Mouse (Mus musculus) stomach, embryonic 14.5 days (tissue): ENCODE data around the gene Dctpp1. TPM values are rescaled to one million over a fixed set of nuclear protein-coding genes. Genes with fewer than 3 reads are reported as not detected.

Experiments used
- ATAC-seq: fragments of 200-750 bp; cut with Nextera tagmentation; 2 replicates; pipeline ENCODE4 v1.8.0; 2017; ENCODE audit warnings: low read depth, moderate TSS enrichment; ENCODE audit not compliant: insufficient number of reproducible peaks, insufficient read depth, low FRiP score
- H3K27ac ChIP-seq: fragments of 300-500 bp; sonication (generic); 2 replicates; pipeline ENCODE4 v1.5.1; 2014; ENCODE audit warnings: mild to moderate bottlenecking, low read length, moderate library complexity, mixed read lengths
- H3K27me3 ChIP-seq: fragments of 300-500 bp; sonication (generic); 2 replicates; pipeline ENCODE4 v1.6.1; 2014; ENCODE audit warnings: low read length, control low read depth, mixed read lengths; ENCODE audit not compliant: control insufficient read depth, insufficient read depth
- H3K36me3 ChIP-seq: fragments of 300-500 bp; sonication (generic); 2 replicates; pipeline ENCODE4 v1.6.1; 2014; ENCODE audit warnings: mild to moderate bottlenecking, control low read depth, low read length, moderate library complexity, mixed read lengths; ENCODE audit not compliant: control insufficient read depth, insufficient read depth
- H3K4me1 ChIP-seq: fragments of 300-500 bp; sonication (generic); 2 replicates; pipeline ENCODE4 v1.6.1; 2014; ENCODE audit warnings: low read length, control low read depth, mixed read lengths; ENCODE audit not compliant: control insufficient read depth, insufficient read depth
- H3K4me2 ChIP-seq: fragments of 300-500 bp; sonication (generic); replicated peaks from 2 replicates; pipeline ENCODE4 v1.6.1; 2014; ENCODE audit warnings: low read depth, low read length, control low read depth
- H3K4me3 ChIP-seq: fragments of 300-500 bp; sonication (generic); 2 replicates; pipeline ENCODE4 v1.5.1; 2014; ENCODE audit warnings: low read depth, low read length, control low read depth
- H3K9ac ChIP-seq: fragments of 300-500 bp; sonication (generic); replicated peaks from 2 replicates; pipeline ENCODE4 v1.6.1; 2014; ENCODE audit warnings: low read depth, mild to moderate bottlenecking, control low read depth, low read length, moderate library complexity, mixed read lengths
- H3K9me3 ChIP-seq: fragments of 300-500 bp; sonication (generic); 2 replicates; pipeline ENCODE4 v1.6.1; 2016; ENCODE audit warnings: low read depth, low read length, control low read depth; ENCODE audit not compliant: control insufficient read depth
- WGBS: fragments of 180-500 bp; shearing (Covaris S2); extraction: QIAGEN DNeasy Blood & Tissue Kit; methylation state at CpG from one replicate; pipeline ENCODE4 v1.1.7; 2014; 5-methylcytosine and 5-hydroxymethylcytosine counted together
- polyA plus RNA-seq: library from polyadenylated mRNA; unstranded; fragments of >200 nt; fragmentation: Nextera tagmentation; extraction: Ambion mirVana; gene quantifications from 2 replicates; pipeline ENCODE4 v1.2.1, GENCODE M21; 2014

The Dctpp1 gene
- polyA plus RNA-seq, 1 experiment from 2014 or later = 202 TPM

DNA sequence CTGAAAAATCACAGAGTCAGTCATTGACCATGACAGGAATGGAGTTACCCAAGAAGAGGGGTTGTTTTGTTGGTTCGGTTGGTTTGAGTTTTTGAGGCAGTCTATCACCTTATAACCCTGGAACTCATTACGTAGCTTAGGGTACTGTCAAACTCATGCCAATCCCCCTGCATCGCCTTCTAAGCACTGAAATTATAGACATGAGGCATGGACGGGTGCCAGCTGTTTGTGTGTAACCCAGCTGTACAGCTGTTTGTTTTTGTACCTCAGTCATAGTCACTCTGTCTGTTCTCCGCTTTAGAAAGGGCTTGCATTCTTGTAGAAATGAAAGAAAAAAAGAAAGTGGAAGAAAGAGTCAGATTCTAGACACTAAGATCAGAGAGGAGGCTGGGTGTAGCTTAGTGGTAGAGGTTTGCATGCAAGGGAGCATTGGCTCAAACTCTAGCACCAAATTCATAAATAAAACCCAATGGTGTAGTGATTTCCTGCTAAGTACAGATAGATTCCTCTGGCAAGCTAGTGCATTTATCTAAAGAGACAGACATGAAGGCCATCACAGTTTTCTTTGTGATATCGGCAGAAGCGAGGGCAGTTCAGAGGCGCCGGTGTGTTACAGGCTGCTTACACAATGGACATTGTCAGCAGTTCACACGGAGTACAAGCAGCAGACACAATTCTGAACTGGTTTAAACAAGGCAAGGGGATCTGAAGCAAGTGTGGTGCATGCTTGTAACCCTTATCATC lies 1.9 kb upstream of the Dctpp1 start:
- ATAC-seq = no peak
- Histone ChIP-seq H3K27me3 (no peaks in the 10 kb centered on the region), H3K27ac (no peak overlapping the region), H3K4me3 (no peak overlapping the region), H3K9ac (no peak overlapping the region), H3K4me1 (0 out of 2 replicates have a peak, but pooled peaks cover 2% of the 10 kb centered on the region), H3K9me3 (no peaks in the 10 kb centered on the region), H3K4me2 (no peak overlapping the region), H3K36me3 (peaks cover 12% of the 10 kb centered on the region; the same call in 1 of the 2 replicates)
- WGBS = 76% methylated on average over 10 of the region's 10 CpGs

DNA sequence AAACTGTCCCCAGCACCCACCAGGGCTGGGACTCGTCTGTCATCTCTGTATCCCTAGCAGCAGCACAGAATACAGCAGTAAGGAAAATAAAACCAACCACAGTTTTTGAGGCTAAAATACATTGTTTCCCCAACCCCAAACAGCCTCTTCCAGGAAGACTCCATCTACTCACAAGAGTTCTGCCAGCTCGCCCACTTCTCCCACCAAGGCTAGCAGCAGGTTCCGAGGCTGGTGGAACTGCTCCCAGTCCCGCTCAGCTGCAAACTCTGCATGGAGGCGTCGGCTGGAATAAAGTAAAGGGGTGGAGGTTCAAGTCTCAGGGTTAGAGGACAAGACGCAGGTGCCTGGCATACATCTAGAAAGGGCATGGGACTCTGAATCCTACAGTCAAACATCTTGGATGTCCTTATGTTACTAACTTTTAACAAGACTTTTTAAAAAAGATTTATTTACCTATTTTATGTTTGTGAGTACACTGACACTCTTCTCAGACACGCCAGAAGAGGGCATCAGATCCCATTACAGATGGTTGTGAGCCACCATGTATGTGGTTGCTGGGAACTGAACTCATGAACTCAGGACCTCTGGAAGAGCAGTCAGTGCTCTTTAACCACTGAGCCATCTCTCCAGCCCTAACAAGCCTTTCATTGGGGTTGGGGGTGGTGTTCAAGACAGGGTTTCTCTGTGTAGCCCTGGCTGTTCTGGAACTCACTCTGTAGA lies 1.2 kb downstream of the Dctpp1 start:
- no peaks in the 10 kb centered on the region for H3K27me3 ChIP-seq
- H3K9me3 ChIP-seq = no peaks in the 10 kb centered on the region
- no peak overlapping the region for H3K9ac ChIP-seq
- peak overlapping the region; percentile 71 for H3K4me2 ChIP-seq
- H3K4me1 ChIP-seq = 0 out of 2 replicates have a peak, but pooled peaks cover 9% of the 10 kb centered on the region
- peak overlapping the region; percentile 70 for H3K4me3 ChIP-seq
- 71% methylated on average over 8 of the region's 8 CpGs for WGBS
- peaks cover 18% of the 10 kb centered on the region; the same call in 1 of the 2 replicates for H3K36me3 ChIP-seq
- H3K27ac ChIP-seq = no peak overlapping the region
- no peak for ATAC-seq

- no peak overlapping the region for H3K9ac ChIP-seq
- H3K36me3 ChIP-seq = peaks cover 28% of the 10 kb centered on the region
- no peaks in the 10 kb centered on the region for H3K27me3 ChIP-seq
- no peaks in the 10 kb centered on the region for H3K9me3 ChIP-seq
- ATAC-seq = no peak
- WGBS = 87% methylated on average over 5 of the region's 5 CpGs
- H3K4me3 ChIP-seq = no peak overlapping the region
- H3K27ac ChIP-seq = no peak overlapping the region
- 0 out of 2 replicates have a peak, but pooled peaks cover 9% of the 10 kb centered on the region for H3K4me1 ChIP-seq
- H3K4me2 ChIP-seq = no peak overlapping the region
These were observed 4.0 kb downstream of the Dctpp1 start for GRCm38 (mm10) chr7:127256518-127256917.

- WGBS = 91% methylated on average over 2 of the region's 2 CpGs
These were observed 4.5 kb downstream of the Dctpp1 start for GRCm38 (mm10) chr7:127255965-127256364.

DNA sequence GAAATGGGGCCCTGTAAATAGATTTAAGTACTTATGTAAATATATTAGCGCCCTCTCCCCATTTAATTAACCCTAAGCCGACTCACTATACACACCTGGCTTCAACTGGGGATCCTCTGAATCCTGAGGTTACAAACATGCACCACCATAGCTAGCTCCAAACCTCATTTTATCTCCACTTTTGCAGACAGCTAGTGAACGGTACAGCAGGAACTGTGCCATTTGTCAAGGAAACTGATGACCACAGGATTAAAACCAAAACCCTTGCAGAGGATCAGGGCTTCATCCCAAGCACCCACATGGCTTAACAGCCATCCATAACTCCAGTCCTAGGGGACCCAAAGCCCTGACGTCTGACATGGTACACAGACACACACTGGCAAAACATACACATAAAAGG lies 5.5 kb downstream of the Dctpp1 start:
- Histone ChIP-seq H3K9me3 (no peaks in the 10 kb centered on the region), H3K9ac (peak overlapping the region; percentile 53; the same call in 1 of the 2 replicates), H3K27me3 (no peaks in the 10 kb centered on the region), H3K4me1 (0 out of 2 replicates have a peak, but pooled peaks cover 9% of the 10 kb centered on the region), H3K4me3 (peak overlapping the region; percentile 54), H3K36me3 (peaks cover 33% of the 10 kb centered on the region), H3K27ac (peak overlapping the region; percentile 85), H3K4me2 (peak overlapping the region; percentile 89)
- ATAC-seq = no peak
- 9% methylated on average over 4 of the region's 4 CpGs for WGBS

More at GRCm38 (mm10) chr7:127255965-127256364, 4.5 kb downstream of the Dctpp1 start:
- H3K4me3 ChIP-seq = no peak overlapping the region
- H3K27me3 ChIP-seq = no peaks in the 10 kb centered on the region
- no peak overlapping the region for H3K9ac ChIP-seq
- no peaks in the 10 kb centered on the region for H3K9me3 ChIP-seq
- H3K36me3 ChIP-seq = peaks cover 28% of the 10 kb centered on the region
- no peak overlapping the region for H3K27ac ChIP-seq
- ATAC-seq = no peak
- H3K4me1 ChIP-seq = 0 out of 2 replicates have a peak, but pooled peaks cover 9% of the 10 kb centered on the region
- no peak overlapping the region for H3K4me2 ChIP-seq

DNA sequence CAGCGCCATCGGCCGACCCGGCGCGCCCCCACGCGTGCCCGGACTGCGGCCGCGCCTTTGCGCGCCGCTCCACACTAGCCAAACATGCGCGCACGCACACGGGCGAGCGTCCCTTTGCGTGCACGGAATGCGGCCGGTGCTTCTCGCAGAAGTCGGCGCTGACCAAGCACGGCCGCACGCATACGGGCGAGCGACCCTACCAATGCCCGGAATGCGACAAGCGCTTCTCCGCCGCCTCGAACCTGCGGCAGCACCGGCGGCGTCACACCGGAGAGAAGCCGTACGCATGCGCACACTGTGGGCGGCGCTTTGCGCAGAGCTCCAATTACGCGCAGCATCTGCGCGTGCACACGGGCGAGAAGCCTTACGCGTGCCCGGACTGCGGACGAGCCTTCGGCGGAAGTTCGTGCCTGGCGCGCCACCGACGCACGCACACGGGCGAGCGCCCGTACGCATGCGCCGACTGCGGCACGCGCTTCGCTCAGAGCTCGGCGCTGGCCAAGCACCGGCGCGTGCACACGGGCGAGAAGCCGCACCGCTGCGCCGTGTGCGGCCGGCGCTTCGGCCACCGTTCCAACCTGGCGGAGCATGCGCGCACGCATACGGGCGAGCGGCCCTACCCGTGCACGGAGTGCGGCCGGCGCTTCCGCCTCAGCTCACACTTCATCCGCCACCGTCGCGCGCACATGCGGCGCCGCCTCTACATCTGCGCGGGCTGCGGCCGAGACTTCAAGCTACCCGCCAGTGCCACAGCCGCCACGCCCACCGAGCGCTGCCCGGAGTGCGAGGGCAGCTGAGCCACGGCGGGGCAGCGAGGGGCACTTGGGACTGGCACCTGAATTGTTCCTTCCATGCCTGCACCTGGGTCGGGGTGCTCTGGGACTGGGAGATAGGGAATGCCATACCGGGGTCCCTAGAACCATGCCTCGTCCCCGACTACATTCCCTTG lies 6.4 kb downstream of the Dctpp1 start:
- ATAC-seq = peak; percentile 92
- H3K9ac ChIP-seq = peak overlapping the region; percentile 53
- H3K4me2 ChIP-seq = peak overlapping the region; percentile 89
- H3K4me1 ChIP-seq = 0 out of 2 replicates have a peak, but pooled peaks cover 6% of the 10 kb centered on the region
- H3K4me3 ChIP-seq = peak overlapping the region; percentile 54
- H3K9me3 ChIP-seq = no peaks in the 10 kb centered on the region
- H3K36me3 ChIP-seq = peaks cover 39% of the 10 kb centered on the region
- no peaks in the 10 kb centered on the region for H3K27me3 ChIP-seq
- WGBS = under 1% methylated on average over 136 of the region's 136 CpGs
- peak overlapping the region; percentile 85 for H3K27ac ChIP-seq

DNA sequence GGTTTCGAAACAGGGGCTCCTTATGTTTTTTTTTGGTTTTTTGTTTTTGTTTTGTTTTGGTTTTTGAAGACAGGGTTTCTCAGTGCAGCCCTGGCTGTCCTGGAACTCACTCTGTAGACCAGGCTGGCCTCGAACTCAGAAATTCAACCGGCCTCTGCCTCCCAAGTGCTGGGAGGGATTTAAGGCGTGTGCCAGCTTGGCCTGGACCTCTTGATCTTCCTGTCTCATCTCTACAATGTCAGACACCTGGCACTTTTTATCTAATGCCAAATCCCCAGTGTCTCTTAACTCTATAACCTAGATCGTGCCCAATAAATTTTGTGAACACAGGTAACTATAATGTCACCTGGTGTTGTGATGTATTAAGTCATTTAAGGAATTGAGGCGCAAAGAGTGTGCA lies 7.2 kb downstream of the Dctpp1 start:
- WGBS = 75% methylated on average over 6 of the region's 6 CpGs
- no peaks in the 10 kb centered on the region for H3K9me3 ChIP-seq
- H3K4me1 ChIP-seq = 0 out of 2 replicates have a peak, but pooled peaks cover 6% of the 10 kb centered on the region
- peak overlapping the region; percentile 54 for H3K4me3 ChIP-seq
- H3K27ac ChIP-seq = peak overlapping the region; percentile 85
- H3K27me3 ChIP-seq = no peaks in the 10 kb centered on the region
- ATAC-seq = no peak
- H3K4me2 ChIP-seq = peak overlapping the region; percentile 89
- H3K9ac ChIP-seq = peak overlapping the region; percentile 48
- H3K36me3 ChIP-seq = peaks cover 32% of the 10 kb centered on the region

GRCm38 (mm10) chr7:127252414-127252813 lies 8.1 kb downstream of the Dctpp1 start:
- Histone ChIP-seq H3K9ac (no peak overlapping the region), H3K9me3 (no peaks in the 10 kb centered on the region), H3K4me3 (no peak overlapping the region), H3K4me1 (0 out of 2 replicates have a peak, but pooled peaks cover 6% of the 10 kb centered on the region), H3K4me2 (no peak overlapping the region), H3K27me3 (no peaks in the 10 kb centered on the region), H3K36me3 (peaks cover 31% of the 10 kb centered on the region), H3K27ac (no peak overlapping the region)
- ATAC-seq = no peak
- 83% methylated on average over 2 of the region's 2 CpGs for WGBS
